Mouse (Mus musculus) embryonic facial prominence, embryonic 15.5 days (tissue): ENCODE measurements at regions not wholly inside any gene's neighbourhood (a gene's known extent, or its start where the extent isn't known, plus 50 kb on each side); places are given as distances from the start of the nearest gene placed in this dataset.

Experiments
- ATAC-seq: fragments of 200-750 bp; cut with Nextera tagmentation; 2 replicates; pipeline ENCODE4 v1.8.0; 2017; ENCODE audit warnings: low read depth, moderate TSS enrichment; ENCODE audit not compliant: insufficient number of reproducible peaks, low FRiP score, low TSS enrichment
- H3K27ac ChIP-seq: fragments of 300-500 bp; sonication (generic); replicated peaks from 2 replicates; pipeline ENCODE4 v1.5.1; 2015; ENCODE audit warnings: mild to moderate bottlenecking, inconsistent platforms
- H3K27me3 ChIP-seq: fragments of 300-500 bp; sonication (generic); 2 replicates; pipeline ENCODE4 v1.6.1; 2015; ENCODE audit warnings: inconsistent platforms
- H3K36me3 ChIP-seq: fragments of 300-500 bp; sonication (generic); 2 replicates; pipeline ENCODE4 v1.6.1; 2015; ENCODE audit warnings: mild to moderate bottlenecking, inconsistent platforms
- H3K4me1 ChIP-seq: fragments of 300-500 bp; sonication (generic); 2 replicates; pipeline ENCODE4 v1.6.1; 2015; ENCODE audit warnings: inconsistent platforms
- H3K4me2 ChIP-seq: fragments of 300-500 bp; sonication (generic); replicated peaks from 2 replicates; pipeline ENCODE4 v1.6.1; 2015; ENCODE audit warnings: mild to moderate bottlenecking, inconsistent platforms
- H3K4me3 ChIP-seq: fragments of 300-500 bp; sonication (generic); replicated peaks from 2 replicates; pipeline ENCODE4 v1.5.1; 2015; ENCODE audit warnings: mild to moderate bottlenecking, inconsistent platforms
- H3K9ac ChIP-seq: fragments of 300-500 bp; sonication (generic); 2 replicates; pipeline ENCODE4 v1.6.1; 2015; ENCODE audit warnings: inconsistent platforms
- H3K9me3 ChIP-seq: fragments of 300-500 bp; sonication (generic); replicated peaks from 2 replicates; pipeline ENCODE4 v1.6.1; 2016; ENCODE audit warnings: inconsistent platforms
- WGBS: fragments of 180-500 bp; shearing (Covaris S2); methylation state at CpG from one replicate; pipeline ENCODE4 v1.1.7; 2015; 5-methylcytosine and 5-hydroxymethylcytosine counted together

GRCm38 (mm10) chr11:31477763-31478162, 107.9 kb upstream of the Stc2 start:
- WGBS = 75% methylated on average over 1 of the region's 1 CpGs
- no peaks in the 10 kb centered on the region for H3K9me3 ChIP-seq
- H3K4me2 ChIP-seq = no peak overlapping the region
- H3K36me3 ChIP-seq = no peaks in the 10 kb centered on the region
- no peak overlapping the region for H3K9ac ChIP-seq
- no peak for ATAC-seq
- H3K4me1 ChIP-seq = no peaks in the 10 kb centered on the region
- H3K4me3 ChIP-seq = no peak overlapping the region
- H3K27ac ChIP-seq = no peak overlapping the region
- H3K27me3 ChIP-seq = no peaks in the 10 kb centered on the region

- no peak overlapping the region for H3K4me2 ChIP-seq
- no peak overlapping the region for H3K4me3 ChIP-seq
- no peaks in the 10 kb centered on the region for H3K27me3 ChIP-seq
- no peaks in the 10 kb centered on the region for H3K9me3 ChIP-seq
- H3K36me3 ChIP-seq = no peaks in the 10 kb centered on the region
- H3K4me1 ChIP-seq = no peaks in the 10 kb centered on the region
- 65% methylated on average over 3 of the region's 3 CpGs for WGBS
- ATAC-seq = no peak
- no peak overlapping the region for H3K9ac ChIP-seq
- no peak overlapping the region for H3K27ac ChIP-seq
Observed at GRCm38 (mm10) chr11:31477104-31477503, 107.2 kb upstream of the Stc2 start.

- H3K4me3 ChIP-seq = no peak overlapping the region
- H3K9me3 ChIP-seq = no peaks in the 10 kb centered on the region
- no peaks in the 10 kb centered on the region for H3K4me1 ChIP-seq
- no peak overlapping the region for H3K9ac ChIP-seq
- no peak for ATAC-seq
- 58% methylated on average over 4 of the region's 4 CpGs for WGBS
- H3K27ac ChIP-seq = no peak overlapping the region
- H3K27me3 ChIP-seq = no peaks in the 10 kb centered on the region
- no peaks in the 10 kb centered on the region for H3K36me3 ChIP-seq
- H3K4me2 ChIP-seq = no peak overlapping the region
Observed at GRCm38 (mm10) chr11:31473017-31473416, 103.1 kb upstream of the Stc2 start.

- H3K27me3 ChIP-seq = no peaks in the 10 kb centered on the region
- no peaks in the 10 kb centered on the region for H3K36me3 ChIP-seq
- 80% methylated on average over 2 of the region's 2 CpGs for WGBS
- no peaks in the 10 kb centered on the region for H3K4me1 ChIP-seq
- H3K4me2 ChIP-seq = no peak overlapping the region
- no peak for ATAC-seq
- H3K27ac ChIP-seq = no peak overlapping the region
- no peaks in the 10 kb centered on the region for H3K9me3 ChIP-seq
- H3K9ac ChIP-seq = no peak overlapping the region
- no peak overlapping the region for H3K4me3 ChIP-seq
Observed at GRCm38 (mm10) chr11:31470681-31471414, 101.0 kb upstream of the Stc2 start.

GRCm38 (mm10) chr11:31464844-31465243, 95.0 kb upstream of the Stc2 start:
- H3K4me1 ChIP-seq = no peaks in the 10 kb centered on the region
- H3K4me2 ChIP-seq = no peak overlapping the region
- no peak overlapping the region for H3K27ac ChIP-seq
- H3K27me3 ChIP-seq = no peaks in the 10 kb centered on the region
- H3K4me3 ChIP-seq = no peak overlapping the region
- WGBS = 86% methylated on average over 1 of the region's 1 CpGs
- H3K9ac ChIP-seq = no peak overlapping the region
- H3K9me3 ChIP-seq = no peaks in the 10 kb centered on the region
- ATAC-seq = no peak
- no peaks in the 10 kb centered on the region for H3K36me3 ChIP-seq

GRCm38 (mm10) chr11:31462440-31462839, 92.6 kb upstream of the Stc2 start:
- no peak overlapping the region for H3K9ac ChIP-seq
- no peak overlapping the region for H3K4me3 ChIP-seq
- H3K27me3 ChIP-seq = no peaks in the 10 kb centered on the region
- no peak for ATAC-seq
- H3K27ac ChIP-seq = no peak overlapping the region
- no peaks in the 10 kb centered on the region for H3K36me3 ChIP-seq
- no peaks in the 10 kb centered on the region for H3K9me3 ChIP-seq
- no peaks in the 10 kb centered on the region for H3K4me1 ChIP-seq
- H3K4me2 ChIP-seq = no peak overlapping the region

- Histone ChIP-seq H3K9ac (no peak overlapping the region), H3K4me1 (no peaks in the 10 kb centered on the region), H3K27ac (no peak overlapping the region), H3K4me3 (no peak overlapping the region), H3K36me3 (no peaks in the 10 kb centered on the region), H3K9me3 (no peaks in the 10 kb centered on the region), H3K27me3 (no peaks in the 10 kb centered on the region), H3K4me2 (no peak overlapping the region)
- WGBS = 79% methylated on average over 4 of the region's 4 CpGs
- no peak for ATAC-seq
Observed at GRCm38 (mm10) chr11:31461824-31462223, 92.0 kb upstream of the Stc2 start.

- H3K4me1 ChIP-seq = no peaks in the 10 kb centered on the region
- no peaks in the 10 kb centered on the region for H3K9me3 ChIP-seq
- H3K4me2 ChIP-seq = no peak overlapping the region
- no peak overlapping the region for H3K9ac ChIP-seq
- WGBS = 62% methylated on average over 3 of the region's 3 CpGs
- H3K27me3 ChIP-seq = no peaks in the 10 kb centered on the region
- H3K4me3 ChIP-seq = no peak overlapping the region
- no peaks in the 10 kb centered on the region for H3K36me3 ChIP-seq
- H3K27ac ChIP-seq = no peak overlapping the region
- ATAC-seq = no peak
Observed at GRCm38 (mm10) chr11:31461348-31461747, 91.5 kb upstream of the Stc2 start.

- no peaks in the 10 kb centered on the region for H3K9me3 ChIP-seq
- no peak overlapping the region for H3K4me3 ChIP-seq
- H3K9ac ChIP-seq = no peak overlapping the region
- no peak overlapping the region for H3K27ac ChIP-seq
- no peaks in the 10 kb centered on the region for H3K27me3 ChIP-seq
- H3K4me1 ChIP-seq = no peaks in the 10 kb centered on the region
- H3K4me2 ChIP-seq = no peak overlapping the region
- 87% methylated on average over 2 of the region's 2 CpGs for WGBS
- no peak for ATAC-seq
- no peaks in the 10 kb centered on the region for H3K36me3 ChIP-seq
Observed at GRCm38 (mm10) chr11:31427374-31427773, 57.5 kb upstream of the Stc2 start.
